ENCODE assay signal across 9 mouse cellular contexts in genomic region chr10:29143566-29144335, GRCm38 (mm10). TPM values are rescaled to one million over a fixed set of nuclear protein-coding genes. Genes with fewer than 3 reads are reported as not detected.
DNase-seq lines count a peak whose midpoint lies in the region; ATAC-seq and TF ChIP-seq lines count a peak whose summit lies in the region.
"Had no signal": no experiment of that assay in that cellular context is flagged by ENCODE, and none has a peak within 500 bp of the region (broad histone marks: within the 10 kb centered on the region; RNA-seq: fewer than 3 reads in every experiment).

Soga3 (plus strand) TSS chr10:29143839.

- no peak for ATAC-seq in heart, embryonic 14.5 days (ENCODE audit: insufficient number of reproducible peaks, insufficient read depth, low FRiP score, low read depth)
- ATAC-seq in forebrain, postnatal 0 days, result peak; percentile 85

- DNase-seq in heart, postnatal 36 days, result no peak
- peak; percentile 72 to 75 for DNase-seq in cerebellum, adult 18-20 months
- DNase-seq in forebrain, postnatal 0 days, result peak; percentile 94
- peak; percentile 63 to 65 for DNase-seq in left cerebral cortex, adult 2 months (ENCODE audit: extremely low spot score in 1 of 2, low spot score in 2 of 2)
- no peak for DNase-seq in gastrocnemius, adult 8-10 months (ENCODE audit: low spot score in 2 of 2)
- no peak for DNase-seq in natural killer cell, adult 2 months (ENCODE audit: low spot score in 2 of 2)

- peaks cover 63% of the 10 kb centered on the region for H3K27me3 ChIP-seq in heart, embryonic 14.5 days (ENCODE audit: control insufficient read depth, insufficient read depth, low read length)
- no peaks in the 10 kb centered on the region for H3K27me3 ChIP-seq in forebrain, postnatal 0 days (ENCODE audit: insufficient read depth, low read length)

- no peak within 1 kb of the TSS for H3K9ac ChIP-seq in heart, embryonic 14.5 days (ENCODE audit: low read length)
- peak within 1 kb of the TSS; percentile 92 for H3K9ac ChIP-seq in forebrain, postnatal 0 days

- no peak within 1 kb of the TSS for H3K27ac ChIP-seq in heart, embryonic 14.5 days (replicated peaks in 1 of 2; ENCODE audit: control insufficient read depth in 1 of 2, insufficient read depth in 1 of 2, low read depth in 2 of 2, low read length in 2 of 2)
- peak within 1 kb of the TSS; percentile 98 for H3K27ac ChIP-seq in forebrain, postnatal 0 days (ENCODE audit: low read depth, low read length)
- peak within 1 kb of the TSS; percentile 73 for H3K27ac ChIP-seq in left cerebral cortex, adult 2 months
- H3K27ac ChIP-seq in olfactory bulb, adult 2 months (ENCODE audit: insufficient read depth, low read depth, low read length), result peak within 1 kb of the TSS; percentile 76

- no peak for TF ChIP-seq CTCF in forebrain, postnatal 0 days (IDR thresholded peaks at IDR 0.05; ENCODE audit: low read depth)
- TF ChIP-seq CTCF in left cerebral cortex, adult 2 months (IDR thresholded peaks at IDR 0.05), result no peak
- TF ChIP-seq CTCF in olfactory bulb, adult 2 months (IDR thresholded peaks at IDR 0.05; ENCODE audit: insufficient read depth, low read depth, low read length), result no peak

- intact Hi-C loops in heart, postnatal 36 days (cut with DNase I), result no loop called here
- intact Hi-C loops in left cerebral cortex, adult 2 months (cut with DNase I), result loop anchor here (2.0 to 10.0 kb wide), 2 partner anchors 37 to 391 kb away; partner anchors contain the start of gene Rspo3

- peaks cover 0 to 11% of the 10 kb centered on the region in 2 experiments; a peak in 2 of 4 replicates for H3K4me1 ChIP-seq in heart, embryonic 14.5 days (ENCODE audit: control insufficient read depth in 2 of 2, insufficient read depth in 2 of 2, low read length in 2 of 2)
- peaks cover 5% of the 10 kb centered on the region; the same call in 1 of the 2 replicates for H3K4me1 ChIP-seq in forebrain, postnatal 0 days (ENCODE audit: insufficient read depth)
- H3K4me1 ChIP-seq in olfactory bulb, adult 2 months (ENCODE audit: control insufficient read depth, insufficient read depth, low read length), result no peaks in the 10 kb centered on the region

- H3K4me2 ChIP-seq in heart, embryonic 14.5 days (ENCODE audit: low read length), result peak within 1 kb of the TSS; percentile 38
- H3K4me2 ChIP-seq in forebrain, postnatal 0 days (ENCODE audit: low read depth), result peak within 1 kb of the TSS; percentile 79

- H3K36me3 ChIP-seq in heart, embryonic 14.5 days (ENCODE audit: control insufficient read depth, insufficient read depth, low read length), result no peaks in the 10 kb centered on the region
- no peaks in the 10 kb centered on the region for H3K36me3 ChIP-seq in forebrain, postnatal 0 days (ENCODE audit: insufficient read depth)

- H3K9me3 ChIP-seq in heart, embryonic 14.5 days (ENCODE audit: control insufficient read depth, low read length), result no peaks in the 10 kb centered on the region
- H3K9me3 ChIP-seq in forebrain, postnatal 0 days (ENCODE audit: low read length), result no peaks in the 10 kb centered on the region

- peak within 1 kb of the TSS; percentile 8 to 9; a peak in 1 of 4 replicates for H3K4me3 ChIP-seq in heart, embryonic 14.5 days (ENCODE audit: control insufficient read depth in 1 of 2, insufficient read depth in 1 of 2, low read depth in 1 of 2, low read length in 2 of 2)
- peak within 1 kb of the TSS; percentile 83 for H3K4me3 ChIP-seq in forebrain, postnatal 0 days (ENCODE audit: low read depth, low read length)
- peak within 1 kb of the TSS; percentile 53 for H3K4me3 ChIP-seq in left cerebral cortex, adult 2 months
- H3K4me3 ChIP-seq in olfactory bulb, adult 2 months (ENCODE audit: insufficient read depth, low read depth, low read length), result peak within 1 kb of the TSS; percentile 64

- under 1% methylated on average over 34 of the region's 34 CpGs for WGBS in heart, embryonic 14.5 days
- under 1% methylated on average over 34 of the region's 34 CpGs for WGBS in forebrain, postnatal 0 days
- under 1% methylated on average over 34 of the region's 34 CpGs for WGBS in olfactory bulb, adult 2 months

- 0 out of 2 replicates have a peak, but pooled peaks have one; percentile 11 for TF ChIP-seq POLR2A in olfactory bulb, adult 2 months (IDR thresholded peaks at IDR 0.05; ENCODE audit: insufficient read depth, low read depth, low read length)

RNA-seq across cellular contexts. Expression of gene Soga3, which starts in this region (rescaled TPM):
- 0.32 and 0.55 TPM in 2 replicates for polyA plus RNA-seq in heart, embryonic 14.5 days (2014; fragmentation: Nextera tagmentation; extraction: Ambion mirVana)
- not detected for total RNA-seq in heart, postnatal 36 days (2021)
- 176 and 180 TPM in 2 replicates for total RNA-seq in forebrain, postnatal 0 days (2014; rRNA removed)
- polyA plus RNA-seq in forebrain, postnatal 0 days (2015; fragmentation: Nextera tagmentation; extraction: Ambion mirVana), result 73.3 and 129 TPM in 2 replicates
- 100 to 1,000 TPM; 179 to 180 TPM for total RNA-seq in left cerebral cortex, adult 2 months (2021)
- polyA plus RNA-seq in olfactory bulb, adult 2 months (2012; ENCODE audit: insufficient read depth, insufficient read length, low replicate concordance, missing spikeins), result not detected in 2 replicates
- total RNA-seq in gastrocnemius, adult 8-10 months (2022), result not detected
- total RNA-seq: liver, adult 2 months had no signal
- polyA plus RNA-seq: liver, adult 2 months had no signal

Comparison
In these comparisons a context has a peak if more than half of its experiments do, and no peak if none do; other contexts are left out.
1. RNA of gene Soga3 (total RNA-seq): 179 to 180 TPM in left cerebral cortex, adult 2 months and 176 to 180 TPM in forebrain, postnatal 0 days; not detected in heart, postnatal 36 days and not detected in gastrocnemius, adult 8-10 months; every median in the first group is over 100 times any median in the second.
2. H3K27ac ChIP-seq: peak in forebrain, postnatal 0 days (single experiment), left cerebral cortex, adult 2 months (single experiment) and olfactory bulb, adult 2 months (single experiment); none in heart, embryonic 14.5 days (0 of 2).
3. H3K4me3 ChIP-seq: peak in every context shown above with its lines; median percentile 83 in forebrain, postnatal 0 days; 64 in olfactory bulb, adult 2 months; 53 in left cerebral cortex, adult 2 months; 8 in heart, embryonic 14.5 days.
4. DNase-seq: peak in cerebellum, adult 18-20 months (2 of 2), forebrain, postnatal 0 days (single experiment) and left cerebral cortex, adult 2 months (2 of 2); none in heart, postnatal 36 days (0 of 2), gastrocnemius, adult 8-10 months (0 of 2) and natural killer cell, adult 2 months (0 of 2).